Mouse (Mus musculus) forebrain, embryonic 11.5 days (tissue): Measurements from ENCODE around the gene Srgap3. TPM values are rescaled to one million over a fixed set of nuclear protein-coding genes. Genes with fewer than 3 reads are reported as not detected.
A peak's percentile ranks its signal among the peaks of the same experiment; 100 is the strongest.

ENCODE experiments used
- ATAC-seq: fragments of 200-750 bp; cut with Nextera tagmentation; replicated peaks from 2 replicates; pipeline ENCODE4 v1.8.0; 2017; ENCODE audit warnings: moderate TSS enrichment; ENCODE audit not compliant: low FRiP score
- DNase-seq: peaks from one replicate; pipeline ENCODE4 v3.0.0-alpha.2; 2017; ENCODE audit warnings: low spot score
- H3K27ac ChIP-seq: fragments of 300-500 bp; sonication (generic); 2 replicates; pipeline ENCODE4 v1.5.1; 2014; ENCODE audit warnings: low read depth, low read length
- H3K27me3 ChIP-seq: fragments of 300-500 bp; sonication (generic); 2 replicates; pipeline ENCODE4 v1.6.1; 2014; ENCODE audit warnings: mild to moderate bottlenecking, low read length, mixed read lengths; ENCODE audit not compliant: control insufficient read depth, insufficient read depth
- H3K36me3 ChIP-seq: fragments of 300-500 bp; sonication (generic); 2 replicates; pipeline ENCODE4 v1.6.1; 2014; ENCODE audit warnings: mild to moderate bottlenecking, low read length, moderate library complexity, mixed read lengths; ENCODE audit not compliant: control insufficient read depth, insufficient read depth
- H3K4me1 ChIP-seq: fragments of 300-500 bp; sonication (generic); replicated peaks from 2 replicates; pipeline ENCODE4 v1.6.1; 2014; ENCODE audit warnings: low read length, mixed read lengths; ENCODE audit not compliant: control insufficient read depth, insufficient read depth
- H3K4me2 ChIP-seq: fragments of 300-500 bp; sonication (generic); 2 replicates; pipeline ENCODE4 v1.6.1; 2014; ENCODE audit warnings: low read depth, mild to moderate bottlenecking, low read length, moderate library complexity, mixed read lengths; ENCODE audit not compliant: severe bottlenecking
- H3K4me3 ChIP-seq: fragments of 300-500 bp; sonication (generic); 2 replicates; pipeline ENCODE4 v1.5.1; 2014; ENCODE audit warnings: low read depth, low read length
- H3K9ac ChIP-seq: fragments of 300-500 bp; sonication (generic); 2 replicates; pipeline ENCODE4 v1.6.1; 2014; ENCODE audit warnings: low read length
- H3K9me3 ChIP-seq: fragments of 300-500 bp; sonication (generic); 2 replicates; pipeline ENCODE4 v1.6.1; 2016; ENCODE audit warnings: low read length, mixed read lengths; ENCODE audit not compliant: control insufficient read depth
- WGBS: fragments of 180-500 bp; shearing (Covaris S2); extraction: QIAGEN DNeasy Blood & Tissue Kit; methylation state at CpG from one replicate; pipeline ENCODE4 v1.1.7; 2014; 5-methylcytosine and 5-hydroxymethylcytosine counted together
- polyA plus RNA-seq: library from polyadenylated mRNA; unstranded; fragments of >200 nt; fragmentation: Nextera tagmentation; extraction: Ambion mirVana; gene quantifications from 2 replicates; pipeline ENCODE4 v1.2.1, GENCODE M21; 2014

The Srgap3 gene
- polyA plus RNA-seq, 1 experiment from 2014 or later: 37.8 TPM

GRCm38 (mm10) chr6:112836712-112837111 is 110.4 kb downstream of the Srgap3 start:
- H3K27me3 ChIP-seq: no peaks in the 10 kb centered on the region
- H3K9ac ChIP-seq: no peak overlapping the region
- no peak overlapping the region for H3K27ac ChIP-seq
- peaks cover 37% of the 10 kb centered on the region for H3K4me1 ChIP-seq
- H3K4me2 ChIP-seq: no peak overlapping the region
- H3K36me3 ChIP-seq: no peaks in the 10 kb centered on the region
- no peaks in the 10 kb centered on the region for H3K9me3 ChIP-seq
- H3K4me3 ChIP-seq: no peak overlapping the region
- no peak for ATAC-seq
- WGBS: 86% methylated on average over 4 of the region's 4 CpGs
- DNase-seq: no peak

- H3K4me1 ChIP-seq: peaks cover 35% of the 10 kb centered on the region
- no peaks in the 10 kb centered on the region for H3K36me3 ChIP-seq
- WGBS: 79% methylated on average over 4 of the region's 4 CpGs
- H3K4me2 ChIP-seq: no peak overlapping the region
- no peak overlapping the region for H3K9ac ChIP-seq
- ATAC-seq (no peak), DNase-seq (no peak)
- H3K27me3 ChIP-seq: no peaks in the 10 kb centered on the region
- no peak overlapping the region for H3K27ac ChIP-seq
- H3K4me3 ChIP-seq: no peak overlapping the region
- no peaks in the 10 kb centered on the region for H3K9me3 ChIP-seq
Measured at GRCm38 (mm10) chr6:112835413-112835812, 111.7 kb downstream of the Srgap3 start.

GRCm38 (mm10) chr6:112834430-112834829 is 112.6 kb downstream of the Srgap3 start:
- H3K4me1 ChIP-seq: peaks cover 27% of the 10 kb centered on the region
- no peak overlapping the region for H3K9ac ChIP-seq
- H3K36me3 ChIP-seq: no peaks in the 10 kb centered on the region
- ATAC-seq: no peak
- no peaks in the 10 kb centered on the region for H3K27me3 ChIP-seq
- DNase-seq: no peak
- H3K9me3 ChIP-seq: no peaks in the 10 kb centered on the region
- WGBS: 86% methylated on average over 5 of the region's 5 CpGs
- no peak overlapping the region for H3K27ac ChIP-seq
- H3K4me3 ChIP-seq: no peak overlapping the region
- H3K4me2 ChIP-seq: no peak overlapping the region

GRCm38 (mm10) chr6:112833763-112834162 is 113.3 kb downstream of the Srgap3 start:
- DNase-seq: no peak
- Histone ChIP-seq H3K27ac (0 out of 2 replicates have a peak overlapping the region, but pooled peaks have one; percentile 31), H3K36me3 (no peaks in the 10 kb centered on the region), H3K9ac (no peak overlapping the region), H3K4me3 (no peak overlapping the region), H3K4me1 (peaks cover 20% of the 10 kb centered on the region; the same call in 1 of the 2 replicates), H3K4me2 (no peak overlapping the region), H3K9me3 (no peaks in the 10 kb centered on the region), H3K27me3 (no peaks in the 10 kb centered on the region)
- WGBS: 62% methylated on average over 6 of the region's 6 CpGs
- no peak for ATAC-seq

GRCm38 (mm10) chr6:112829196-112829595 is 117.9 kb downstream of the Srgap3 start:
- no peaks in the 10 kb centered on the region for H3K27me3 ChIP-seq
- no peaks in the 10 kb centered on the region for H3K9me3 ChIP-seq
- H3K36me3 ChIP-seq: no peaks in the 10 kb centered on the region
- no peak overlapping the region for H3K27ac ChIP-seq
- no peak overlapping the region for H3K4me3 ChIP-seq
- no peak for DNase-seq
- H3K9ac ChIP-seq: no peak overlapping the region; the same call in 1 of the 2 replicates
- peaks cover 6% of the 10 kb centered on the region; the same call in 1 of the 2 replicates for H3K4me1 ChIP-seq
- WGBS: 74% methylated on average over 12 of the region's 12 CpGs
- H3K4me2 ChIP-seq: no peak overlapping the region
- ATAC-seq: no peak

- DNase-seq: no peak
- peak; percentile 48; the same call in 1 of the 2 replicates for ATAC-seq
- no peaks in the 10 kb centered on the region; the same call in 1 of the 2 replicates for H3K4me1 ChIP-seq
- H3K4me2 ChIP-seq: no peak overlapping the region
- no peak overlapping the region for H3K27ac ChIP-seq
- no peaks in the 10 kb centered on the region for H3K36me3 ChIP-seq
- no peaks in the 10 kb centered on the region for H3K9me3 ChIP-seq
- no peak overlapping the region for H3K4me3 ChIP-seq
- H3K9ac ChIP-seq: no peak overlapping the region
- no peaks in the 10 kb centered on the region for H3K27me3 ChIP-seq
- 85% methylated on average over 5 of the region's 5 CpGs for WGBS
Measured at GRCm38 (mm10) chr6:112828420-112828819, 118.6 kb downstream of the Srgap3 start.

GRCm38 (mm10) chr6:112825657-112826056 is 121.4 kb downstream of the Srgap3 start:
- H3K27ac ChIP-seq: no peak overlapping the region
- no peaks in the 10 kb centered on the region for H3K9me3 ChIP-seq
- no peak overlapping the region for H3K4me2 ChIP-seq
- ATAC-seq (no peak), DNase-seq (no peak)
- H3K27me3 ChIP-seq: no peaks in the 10 kb centered on the region
- H3K4me3 ChIP-seq: no peak overlapping the region
- H3K4me1 ChIP-seq: peaks cover 2% of the 10 kb centered on the region; the same call in 1 of the 2 replicates
- no peak overlapping the region for H3K9ac ChIP-seq
- WGBS: 96% methylated on average over 6 of the region's 6 CpGs
- H3K36me3 ChIP-seq: no peaks in the 10 kb centered on the region

GRCm38 (mm10) chr6:112823096-112823495 is 124.0 kb downstream of the Srgap3 start:
- Histone ChIP-seq H3K27ac (no peak overlapping the region), H3K4me2 (no peak overlapping the region), H3K27me3 (no peaks in the 10 kb centered on the region), H3K4me1 (peaks cover 2% of the 10 kb centered on the region; the same call in 1 of the 2 replicates), H3K36me3 (no peaks in the 10 kb centered on the region), H3K9me3 (no peaks in the 10 kb centered on the region), H3K4me3 (no peak overlapping the region), H3K9ac (no peak overlapping the region)
- no peak for DNase-seq
- no peak for ATAC-seq
- 92% methylated on average over 6 of the region's 6 CpGs for WGBS

GRCm38 (mm10) chr6:112820298-112820992 is 126.6 kb downstream of the Srgap3 start:
- ATAC-seq (no peak), DNase-seq (no peak)
- Histone ChIP-seq H3K27me3 (no peaks in the 10 kb centered on the region), H3K4me2 (no peak overlapping the region), H3K9ac (no peak overlapping the region), H3K4me3 (no peak overlapping the region), H3K36me3 (no peaks in the 10 kb centered on the region; the same call in 1 of the 2 replicates), H3K27ac (0 out of 2 replicates have a peak overlapping the region, but pooled peaks have one; percentile 18), H3K9me3 (no peaks in the 10 kb centered on the region), H3K4me1 (peaks cover 2% of the 10 kb centered on the region; the same call in 1 of the 2 replicates)
- WGBS: 67% methylated on average over 8 of the region's 8 CpGs
